Mouse (Mus musculus): ENCODE measurements around the gene Vamp9. TPM values are rescaled to one million over a fixed set of nuclear protein-coding genes. Genes with fewer than 3 reads are reported as not detected.

The Vamp9 gene
- total and polyA plus RNA-seq, 2 experiments from 2014 or later, result 0.73 TPM; not detected in 1

- no peaks in the 10 kb centered on the region for H3K27me3 ChIP-seq (ENCODE audit: insufficient read depth, low read length)
- H3K9ac ChIP-seq (replicated peaks; ENCODE audit: low read length, poor library complexity, severe bottlenecking), result no peak overlapping the region
- ATAC-seq (ENCODE audit: low FRiP score), result no peak
Observed at GRCm38 (mm10) chr5:99994166-99994565, 88.1 kb downstream of the Vamp9 start.

GRCm38 (mm10) chr5:99994680-99995079, 88.6 kb downstream of the Vamp9 start:
- no peak for DNase-seq (ENCODE audit: low spot score)
- H3K27me3 ChIP-seq (ENCODE audit: insufficient read depth, low read length), result no peaks in the 10 kb centered on the region
- H3K36me3 ChIP-seq (ENCODE audit: insufficient read depth, low read length), result no peaks in the 10 kb centered on the region
- no peak for ATAC-seq (ENCODE audit: low FRiP score)
- H3K9me3 ChIP-seq (ENCODE audit: low read length), result no peaks in the 10 kb centered on the region
- TF ChIP-seq CTCF (IDR thresholded peaks at IDR 0.05), result no peak
- WGBS, result 95% methylated on average over 3 of the region's 3 CpGs
- H3K4me2 ChIP-seq (ENCODE audit: low read depth, low read length, poor library complexity, severe bottlenecking), result no peak overlapping the region
- no peak overlapping the region for H3K9ac ChIP-seq (replicated peaks; ENCODE audit: low read length, poor library complexity, severe bottlenecking)
- H3K27ac ChIP-seq (ENCODE audit: low read depth, low read length), result no peak overlapping the region
- H3K4me3 ChIP-seq (ENCODE audit: low read depth, low read length), result no peak overlapping the region
- H3K4me1 ChIP-seq (ENCODE audit: insufficient read depth, low read length), result no peaks in the 10 kb centered on the region

More at GRCm38 (mm10) chr5:99994166-99994565, 88.1 kb downstream of the Vamp9 start:
- Histone ChIP-seq H3K4me1 (ENCODE audit: insufficient read depth, low read length) (no peaks in the 10 kb centered on the region), H3K9me3 (ENCODE audit: low read length) (no peaks in the 10 kb centered on the region), H3K27ac (ENCODE audit: low read depth, low read length) (no peak overlapping the region), H3K4me3 (ENCODE audit: low read depth, low read length) (no peak overlapping the region), H3K4me2 (ENCODE audit: low read depth, low read length, poor library complexity, severe bottlenecking) (no peak overlapping the region), H3K36me3 (ENCODE audit: insufficient read depth, low read length) (no peaks in the 10 kb centered on the region)
- no peak for TF ChIP-seq CTCF (IDR thresholded peaks at IDR 0.05)
- DNase-seq (ENCODE audit: low spot score), result no peak
- 80% methylated on average over 3 of the region's 3 CpGs for WGBS

GRCm38 (mm10) chr5:100000048-100000447, 94.0 kb downstream of the Vamp9 start:
- TF ChIP-seq CTCF (IDR thresholded peaks at IDR 0.05), result no peak
- no peak overlapping the region for H3K9ac ChIP-seq (replicated peaks; ENCODE audit: low read length, poor library complexity, severe bottlenecking)
- no peaks in the 10 kb centered on the region for H3K36me3 ChIP-seq (ENCODE audit: insufficient read depth, low read length)
- no peak for DNase-seq (ENCODE audit: low spot score)
- ATAC-seq (ENCODE audit: low FRiP score), result no peak
- no peak overlapping the region for H3K4me3 ChIP-seq (ENCODE audit: low read depth, low read length)
- H3K4me2 ChIP-seq (ENCODE audit: low read depth, low read length, poor library complexity, severe bottlenecking), result no peak overlapping the region
- no peaks in the 10 kb centered on the region for H3K27me3 ChIP-seq (ENCODE audit: insufficient read depth, low read length)
- 82% methylated on average over 7 of the region's 7 CpGs for WGBS
- H3K27ac ChIP-seq (ENCODE audit: low read depth, low read length), result no peak overlapping the region
- no peaks in the 10 kb centered on the region for H3K4me1 ChIP-seq (ENCODE audit: insufficient read depth, low read length)
- H3K9me3 ChIP-seq (ENCODE audit: low read length), result no peaks in the 10 kb centered on the region

DNA sequence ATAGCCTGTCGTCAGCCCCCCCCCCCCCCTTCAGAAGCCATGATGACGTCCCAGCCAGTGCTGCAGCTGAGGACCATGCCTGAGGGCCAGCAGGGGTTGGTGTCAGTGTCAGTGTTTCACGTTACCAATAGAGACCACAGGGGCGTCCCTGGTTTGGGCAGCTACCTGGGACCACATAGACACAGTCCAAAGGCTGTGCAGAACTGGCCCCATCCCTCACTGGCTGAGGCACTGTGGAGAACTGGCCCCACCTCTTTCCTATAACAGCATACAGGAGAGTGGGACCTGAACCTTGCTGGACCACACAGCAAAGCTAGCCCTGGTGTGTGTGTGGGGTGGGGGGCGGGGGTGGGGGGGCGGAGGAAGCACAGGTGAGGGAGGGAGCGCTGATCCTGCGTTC, 94.4 kb downstream of the Vamp9 start:
- no peak for ATAC-seq (ENCODE audit: low FRiP score)
- H3K4me2 ChIP-seq (ENCODE audit: low read depth, low read length, poor library complexity, severe bottlenecking), result no peak overlapping the region
- no peak for TF ChIP-seq CTCF (IDR thresholded peaks at IDR 0.05)

More for the DNA sequence above, 94.4 kb downstream of the Vamp9 start:
- Histone ChIP-seq H3K9me3 (ENCODE audit: low read length) (no peaks in the 10 kb centered on the region), H3K27ac (ENCODE audit: low read depth, low read length) (no peak overlapping the region), H3K4me1 (ENCODE audit: insufficient read depth, low read length) (no peaks in the 10 kb centered on the region), H3K36me3 (ENCODE audit: insufficient read depth, low read length) (no peaks in the 10 kb centered on the region), H3K9ac (replicated peaks; ENCODE audit: low read length, poor library complexity, severe bottlenecking) (no peak overlapping the region), H3K4me3 (ENCODE audit: low read depth, low read length) (no peak overlapping the region), H3K27me3 (ENCODE audit: insufficient read depth, low read length) (no peaks in the 10 kb centered on the region)
- DNase-seq (ENCODE audit: low spot score), result no peak
- 33% methylated on average over 7 of the region's 8 CpGs for whole genome bisulfite sequencing

Other genes with a start within 250 kb of the Vamp9 start
- gene Rasgef1b, start 177.2 kb upstream of the Vamp9 start, total RNA-seq (2014; rRNA removed), result 43.4 and 44.6 TPM in 2 replicates
- gene Rasgef1b, start 177.2 kb upstream of the Vamp9 start, polyA plus RNA-seq (2015; fragmentation: Nextera tagmentation; extraction: Ambion mirVana), result 30.3 and 36.0 TPM in 2 replicates
- 35.9 and 46.8 TPM in 2 replicates for gene Hnrnpd, start 72.7 kb downstream of the Vamp9 start, total RNA-seq (2014; rRNA removed)
- gene Hnrnpd, start 72.7 kb downstream of the Vamp9 start, polyA plus RNA-seq (2015; fragmentation: Nextera tagmentation; extraction: Ambion mirVana), result 75.3 and 85.1 TPM in 2 replicates
- 7.0 and 10.0 TPM in 2 replicates for gene 4930524J08Rik, start 72.8 kb downstream of the Vamp9 start, total RNA-seq (2014; rRNA removed)
- gene 4930524J08Rik, start 72.8 kb downstream of the Vamp9 start, polyA plus RNA-seq (2015; fragmentation: Nextera tagmentation; extraction: Ambion mirVana), result 2.8 and 3.2 TPM in 2 replicates
- gene Hnrnpdl, start 133.4 kb downstream of the Vamp9 start, total RNA-seq (2014; rRNA removed), result 145 and 171 TPM in 2 replicates
- 203 and 214 TPM in 2 replicates for gene Hnrnpdl, start 133.4 kb downstream of the Vamp9 start, polyA plus RNA-seq (2015; fragmentation: Nextera tagmentation; extraction: Ambion mirVana)
- 50.0 and 54.7 TPM in 2 replicates for gene Enoph1, start 133.7 kb downstream of the Vamp9 start, total RNA-seq (2014; rRNA removed)
- 55.0 and 56.3 TPM in 2 replicates for gene Enoph1, start 133.7 kb downstream of the Vamp9 start, polyA plus RNA-seq (2015; fragmentation: Nextera tagmentation; extraction: Ambion mirVana)